Mouse (Mus musculus): ENCODE measurements around the gene Slit3. TPM values are rescaled to one million over a fixed set of nuclear protein-coding genes. Genes with fewer than 3 reads are reported as not detected.

The Slit3 gene
- polyA plus RNA-seq, 1 experiment from 2014 or later: 28.0 TPM

DNA sequence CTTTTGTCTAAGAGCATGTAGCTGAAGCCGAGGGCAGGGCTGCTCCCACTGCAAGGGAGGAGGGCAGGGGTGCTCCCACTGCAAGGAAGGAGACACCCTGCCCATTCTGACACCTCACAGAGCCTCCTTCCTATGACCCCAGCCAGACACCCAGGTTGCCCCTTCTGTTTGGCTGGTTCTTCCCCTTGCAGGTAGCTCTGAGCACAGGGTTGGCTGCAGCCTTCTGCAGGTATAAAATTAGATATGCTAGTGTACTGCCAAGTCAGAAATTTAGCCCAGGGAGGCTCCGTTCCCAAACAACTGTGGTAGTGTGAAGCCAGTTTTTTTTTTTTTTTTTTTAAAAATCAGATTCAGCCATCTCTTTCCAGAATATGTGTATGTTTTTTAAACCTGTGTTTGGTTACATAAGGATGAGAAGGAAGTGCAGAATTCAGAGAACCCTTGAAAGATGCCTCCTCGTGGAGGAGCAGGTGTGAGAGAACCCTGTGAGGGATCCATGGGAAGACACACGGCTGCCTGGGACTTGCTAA lies 39.7 kb downstream of the Slit3 start:
- ATAC-seq (ENCODE audit: insufficient number of reproducible peaks, insufficient read depth, low FRiP score, low TSS enrichment, low read depth): no peak
- Histone ChIP-seq H3K36me3 (no peaks in the 10 kb centered on the region), H3K9me3 (no peaks in the 10 kb centered on the region), H3K9ac (no peak overlapping the region), H3K4me3 (no peak overlapping the region), H3K4me1 (peaks cover 64% of the 10 kb centered on the region), H3K27me3 (no peaks in the 10 kb centered on the region), H3K4me2 (no peak overlapping the region), H3K27ac (no peak overlapping the region)
- 76% methylated on average over 4 of the region's 4 CpGs for WGBS

DNA sequence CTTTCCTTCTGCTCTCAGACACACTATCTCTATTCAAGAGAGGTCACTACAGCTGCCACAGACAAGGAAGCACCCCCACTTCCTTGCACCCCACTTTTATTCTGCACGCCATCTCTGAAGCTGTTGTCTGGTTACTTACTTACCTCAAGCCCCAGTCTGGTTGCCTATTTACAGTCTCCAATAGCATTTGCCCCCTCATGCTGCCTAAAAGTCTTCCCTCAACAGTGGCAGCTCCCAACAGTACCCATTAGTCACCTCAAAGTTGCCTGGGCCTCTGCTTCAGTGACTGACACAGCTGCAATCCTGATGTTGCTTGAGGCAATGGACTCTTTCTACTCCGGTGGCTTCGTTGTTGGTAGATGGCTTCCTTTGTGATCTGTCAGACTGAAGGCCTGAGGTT lies 42.4 kb downstream of the Slit3 start:
- Histone ChIP-seq H3K9ac (no peak overlapping the region), H3K4me2 (no peak overlapping the region), H3K27ac (no peak overlapping the region), H3K36me3 (no peaks in the 10 kb centered on the region), H3K4me3 (no peak overlapping the region), H3K27me3 (no peaks in the 10 kb centered on the region), H3K9me3 (no peaks in the 10 kb centered on the region), H3K4me1 (peaks cover 50% of the 10 kb centered on the region)
- no peak for ATAC-seq (ENCODE audit: insufficient number of reproducible peaks, insufficient read depth, low FRiP score, low TSS enrichment, low read depth)
- WGBS: 67% methylated on average over 3 of the region's 3 CpGs

DNA sequence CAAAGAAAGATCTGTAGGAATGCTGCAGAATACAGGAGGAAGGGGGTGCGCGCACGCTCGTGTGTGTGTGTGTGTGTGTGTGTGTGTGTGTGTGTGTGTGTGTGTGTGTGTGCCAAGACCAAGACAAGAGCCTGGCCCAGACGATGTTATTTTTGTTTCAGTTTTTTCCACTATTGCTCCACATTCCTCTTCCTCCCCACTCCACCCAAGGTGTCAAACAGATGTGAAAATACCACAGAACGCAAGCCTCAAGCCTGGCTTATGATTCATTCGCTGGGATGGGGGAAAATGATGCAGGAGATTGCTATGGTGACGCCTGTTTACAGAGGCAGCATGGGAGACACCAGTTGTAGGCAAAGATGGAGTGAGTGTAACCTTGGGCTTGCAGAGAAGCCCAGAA lies 46.2 kb downstream of the Slit3 start:
- Histone ChIP-seq H3K27ac (no peak overlapping the region), H3K36me3 (peaks cover 10% of the 10 kb centered on the region), H3K27me3 (no peaks in the 10 kb centered on the region), H3K9me3 (no peaks in the 10 kb centered on the region), H3K4me1 (peaks cover 36% of the 10 kb centered on the region), H3K4me3 (no peak overlapping the region), H3K9ac (no peak overlapping the region), H3K4me2 (no peak overlapping the region)
- no peak for ATAC-seq (ENCODE audit: insufficient number of reproducible peaks, insufficient read depth, low FRiP score, low TSS enrichment, low read depth)
- 64% methylated on average over 8 of the region's 8 CpGs for whole genome bisulfite sequencing

DNA sequence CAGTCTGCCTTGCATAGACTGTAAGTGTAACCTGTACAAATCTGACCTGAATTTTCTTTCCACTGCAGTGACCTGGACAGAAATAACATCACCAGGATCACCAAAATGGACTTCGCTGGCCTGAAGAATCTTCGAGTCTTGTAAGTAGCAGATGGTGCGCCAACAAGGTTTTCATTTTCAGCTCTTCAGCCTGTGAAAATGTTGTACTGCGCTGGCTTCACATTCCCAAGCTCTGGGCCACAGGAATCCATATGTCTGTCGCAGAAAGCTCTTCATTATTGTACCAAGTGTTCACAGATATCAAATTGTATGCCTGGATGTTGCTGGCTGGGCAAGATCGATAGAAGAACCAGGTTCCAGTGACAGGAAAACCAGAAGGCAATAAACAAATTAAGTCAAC lies 50.5 kb downstream of the Slit3 start:
- ATAC-seq (ENCODE audit: insufficient number of reproducible peaks, insufficient read depth, low FRiP score, low TSS enrichment, low read depth): no peak
- Histone ChIP-seq H3K4me3 (no peak overlapping the region), H3K27me3 (no peaks in the 10 kb centered on the region), H3K9ac (no peak overlapping the region), H3K4me1 (peaks cover 30% of the 10 kb centered on the region), H3K36me3 (peaks cover 16% of the 10 kb centered on the region), H3K9me3 (no peaks in the 10 kb centered on the region), H3K27ac (no peak overlapping the region), H3K4me2 (no peak overlapping the region)
- 78% methylated on average over 6 of the region's 6 CpGs for WGBS

DNA sequence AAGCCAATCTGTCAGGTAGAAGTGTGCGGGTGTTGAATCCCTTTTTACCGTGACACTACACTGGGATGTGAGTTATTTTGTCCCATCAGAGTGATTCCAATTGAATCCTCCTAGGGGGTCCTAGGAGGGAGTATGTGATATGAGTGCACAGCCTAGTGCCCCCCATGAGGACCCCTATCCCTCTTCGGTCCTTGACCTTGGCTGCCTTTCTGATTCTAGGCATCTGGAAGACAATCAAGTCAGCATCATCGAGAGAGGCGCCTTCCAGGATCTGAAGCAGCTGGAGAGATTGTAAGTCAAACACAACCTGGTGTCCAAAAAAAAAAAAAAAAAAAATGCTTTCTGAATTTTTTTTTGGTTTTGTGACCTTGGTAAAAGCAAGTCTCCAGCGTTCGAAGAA lies 56.5 kb downstream of the Slit3 start:
- H3K9ac ChIP-seq: no peak overlapping the region
- peaks cover 34% of the 10 kb centered on the region for H3K4me1 ChIP-seq
- no peak overlapping the region for H3K4me2 ChIP-seq
- peaks cover 3% of the 10 kb centered on the region for H3K36me3 ChIP-seq
- H3K9me3 ChIP-seq: no peaks in the 10 kb centered on the region
- H3K27ac ChIP-seq: no peak overlapping the region
- ATAC-seq (ENCODE audit: insufficient number of reproducible peaks, insufficient read depth, low FRiP score, low TSS enrichment, low read depth): no peak
- 79% methylated on average over 7 of the region's 7 CpGs for WGBS
- H3K4me3 ChIP-seq: no peak overlapping the region
- no peaks in the 10 kb centered on the region for H3K27me3 ChIP-seq

DNA sequence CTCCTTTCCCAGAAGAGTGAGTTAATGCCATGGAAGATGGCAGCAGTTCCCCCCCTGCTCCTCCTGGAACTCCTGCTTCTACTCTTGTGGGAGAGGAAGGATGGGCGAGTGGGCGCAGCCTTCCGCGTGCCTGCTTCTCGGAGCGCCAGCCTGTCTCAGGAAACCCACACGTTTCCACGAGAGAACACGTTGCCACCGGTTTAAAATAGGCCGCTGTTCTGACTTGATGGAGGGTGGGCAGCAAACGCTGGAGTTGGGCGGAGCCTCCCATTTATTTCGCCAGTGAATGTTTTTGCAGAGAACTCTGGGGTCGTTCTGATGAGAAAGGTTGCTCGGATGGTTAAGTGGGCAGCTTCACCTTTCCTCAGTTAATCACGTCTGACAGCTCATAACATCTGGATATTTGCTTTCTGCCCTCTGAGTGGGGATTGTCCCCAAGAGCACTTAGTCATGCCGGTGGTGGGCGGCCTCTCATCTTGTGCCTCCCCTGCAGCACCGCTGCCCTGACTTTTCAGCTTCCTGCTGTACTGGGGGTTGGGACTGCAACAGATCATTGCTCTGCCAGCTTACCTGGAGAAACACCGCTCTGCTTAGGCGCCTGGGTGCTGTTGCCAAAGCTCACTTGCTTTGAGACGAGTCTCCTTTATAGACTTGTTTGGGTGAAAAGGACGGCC lies 57.3 kb downstream of the Slit3 start:
- Histone ChIP-seq H3K9me3 (no peaks in the 10 kb centered on the region), H3K36me3 (no peaks in the 10 kb centered on the region), H3K9ac (no peak overlapping the region), H3K27me3 (no peaks in the 10 kb centered on the region), H3K4me3 (no peak overlapping the region), H3K27ac (no peak overlapping the region), H3K4me1 (peaks cover 28% of the 10 kb centered on the region), H3K4me2 (peak overlapping the region; percentile 37)
- no peak for ATAC-seq (ENCODE audit: insufficient number of reproducible peaks, insufficient read depth, low FRiP score, low TSS enrichment, low read depth)
- 33% methylated on average over 24 of the region's 24 CpGs for WGBS

DNA sequence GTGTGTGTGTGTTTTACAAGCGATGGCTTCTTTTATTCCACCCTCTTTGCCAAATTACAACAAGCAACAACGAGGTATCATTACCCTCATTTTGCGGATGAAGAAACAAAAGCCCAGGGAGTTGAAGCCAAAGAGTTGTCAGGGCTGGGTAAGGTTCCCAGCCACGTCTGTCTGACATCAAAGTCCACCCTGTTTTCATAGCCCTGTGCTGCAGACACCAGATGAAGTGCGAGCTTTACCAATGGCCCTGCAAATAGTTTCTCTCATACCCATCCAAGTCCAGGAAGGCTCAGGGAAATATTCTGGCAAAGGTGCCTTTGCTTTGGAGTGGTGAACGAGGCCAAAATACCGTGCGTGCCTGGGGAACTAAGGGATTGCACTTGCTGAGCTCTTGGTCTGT lies 58.3 kb downstream of the Slit3 start:
- no peak overlapping the region for H3K27ac ChIP-seq
- H3K4me1 ChIP-seq: peaks cover 24% of the 10 kb centered on the region
- no peaks in the 10 kb centered on the region for H3K9me3 ChIP-seq
- no peaks in the 10 kb centered on the region for H3K27me3 ChIP-seq
- ATAC-seq (ENCODE audit: insufficient number of reproducible peaks, insufficient read depth, low FRiP score, low TSS enrichment, low read depth): no peak
- H3K9ac ChIP-seq: no peak overlapping the region
- H3K4me3 ChIP-seq: no peak overlapping the region
- no peaks in the 10 kb centered on the region for H3K36me3 ChIP-seq
- 59% methylated on average over 8 of the region's 8 CpGs for WGBS
- no peak overlapping the region for H3K4me2 ChIP-seq

DNA sequence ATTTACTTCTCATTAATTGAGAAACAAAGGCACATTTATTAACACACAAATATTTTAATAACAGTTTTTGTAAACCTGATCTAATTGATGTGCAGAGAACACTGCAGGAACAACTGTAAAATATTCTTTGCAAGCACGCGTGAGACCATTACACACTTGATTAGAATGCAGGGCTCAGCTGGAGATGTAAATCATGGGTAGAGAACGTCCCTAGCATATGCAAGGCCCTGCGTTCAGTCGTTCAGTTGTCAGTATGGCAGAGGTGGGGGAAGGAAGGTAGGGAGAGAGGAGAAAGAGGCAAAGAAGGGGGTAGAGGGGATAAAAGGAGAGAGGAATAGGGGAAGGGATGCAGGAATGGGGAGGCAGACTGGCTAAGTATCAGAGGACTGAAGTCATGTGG lies 61.9 kb downstream of the Slit3 start:
- H3K4me3 ChIP-seq: no peak overlapping the region

DNA sequence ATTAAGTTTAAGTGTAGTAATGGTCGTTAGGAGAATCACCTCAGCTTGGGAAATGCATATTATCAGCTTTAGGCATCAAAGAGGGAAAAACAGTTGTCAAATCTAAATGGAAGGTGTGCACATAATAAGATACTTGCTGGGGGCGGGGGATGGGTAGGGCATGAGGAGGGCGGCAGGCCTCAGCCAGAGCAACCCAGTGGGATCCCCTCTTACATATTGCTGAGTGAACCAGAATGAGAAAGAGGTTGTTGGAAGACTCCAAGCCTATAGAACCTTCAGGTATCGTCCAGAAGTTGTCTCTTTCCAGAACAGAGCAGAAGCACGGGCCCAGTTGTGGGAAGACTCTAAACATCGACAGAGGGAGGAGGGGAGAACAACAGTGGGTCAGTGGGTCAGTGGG lies 73.8 kb downstream of the Slit3 start:
- WGBS: 83% methylated on average over 6 of the region's 6 CpGs
- no peak for ATAC-seq (ENCODE audit: insufficient number of reproducible peaks, insufficient read depth, low FRiP score, low TSS enrichment, low read depth)

More for the DNA sequence above, 61.9 kb downstream of the Slit3 start:
- H3K36me3 ChIP-seq: peaks cover 10% of the 10 kb centered on the region
- ATAC-seq (ENCODE audit: insufficient number of reproducible peaks, insufficient read depth, low FRiP score, low TSS enrichment, low read depth): no peak
- H3K4me1 ChIP-seq: peaks cover 11% of the 10 kb centered on the region
- no peaks in the 10 kb centered on the region for H3K9me3 ChIP-seq
- no peak overlapping the region for H3K4me2 ChIP-seq
- no peak overlapping the region for H3K9ac ChIP-seq
- no peak overlapping the region for H3K27ac ChIP-seq
- WGBS: 65% methylated on average over 5 of the region's 5 CpGs
- H3K27me3 ChIP-seq: no peaks in the 10 kb centered on the region

DNA sequence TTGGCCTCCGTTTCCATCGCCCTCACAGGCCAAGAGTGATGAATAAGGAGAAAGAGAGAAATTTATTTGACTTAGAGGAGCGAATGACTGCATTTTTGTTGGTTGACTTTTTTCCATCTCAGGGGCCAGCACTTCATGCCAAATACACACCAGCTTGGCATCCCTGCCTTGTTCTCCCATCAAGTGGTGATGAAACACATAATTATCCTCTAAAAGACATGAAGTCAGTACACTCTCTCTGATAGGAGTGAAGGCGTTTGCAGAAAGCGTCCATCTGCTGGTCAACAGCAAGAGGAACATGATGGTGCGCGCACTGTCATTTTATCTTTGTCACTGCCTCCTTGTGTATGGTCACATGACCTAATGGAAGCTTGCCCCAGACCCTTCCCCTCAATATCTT lies 75.8 kb downstream of the Slit3 start:
- no peaks in the 10 kb centered on the region for H3K36me3 ChIP-seq
- ATAC-seq (ENCODE audit: insufficient number of reproducible peaks, insufficient read depth, low FRiP score, low TSS enrichment, low read depth): no peak

More for the DNA sequence above, 73.8 kb downstream of the Slit3 start:
- H3K27me3 ChIP-seq: no peaks in the 10 kb centered on the region
- H3K4me2 ChIP-seq: no peak overlapping the region
- H3K36me3 ChIP-seq: no peaks in the 10 kb centered on the region
- no peak overlapping the region for H3K4me3 ChIP-seq
- no peak overlapping the region for H3K9ac ChIP-seq
- H3K27ac ChIP-seq: no peak overlapping the region
- H3K9me3 ChIP-seq: no peaks in the 10 kb centered on the region
- peaks cover 24% of the 10 kb centered on the region for H3K4me1 ChIP-seq

DNA sequence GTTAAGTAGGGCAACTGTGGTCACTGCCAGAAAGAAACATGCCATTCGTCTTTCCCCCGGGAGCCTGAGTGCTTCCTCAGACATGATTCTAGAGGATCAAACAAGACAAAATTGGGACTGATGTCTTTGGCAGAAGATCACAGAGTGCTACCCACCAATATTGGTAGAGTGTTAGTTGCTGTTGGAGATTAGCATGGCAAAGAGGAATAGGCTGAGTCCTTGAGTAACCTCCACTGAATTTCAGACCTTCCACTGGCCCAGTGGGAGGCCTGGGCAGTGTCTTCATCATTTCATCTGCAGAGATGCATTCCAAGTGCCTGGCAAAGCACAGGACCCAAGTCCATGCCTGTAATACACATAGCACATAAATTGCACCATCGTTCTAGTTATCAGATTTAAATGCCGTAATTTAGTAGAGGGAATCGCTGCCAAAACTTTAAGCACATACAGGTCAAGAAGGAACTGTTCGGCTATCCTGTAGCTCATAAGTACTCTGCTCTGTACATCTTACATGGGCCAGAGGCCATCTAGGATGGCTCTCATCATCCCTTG lies 77.6 kb downstream of the Slit3 start:
- WGBS: 75% methylated on average over 6 of the region's 6 CpGs
- no peaks in the 10 kb centered on the region; the same call in 1 of the 2 replicates for H3K27me3 ChIP-seq
- no peak for ATAC-seq (ENCODE audit: insufficient number of reproducible peaks, insufficient read depth, low FRiP score, low TSS enrichment, low read depth)

More for the DNA sequence above, 75.8 kb downstream of the Slit3 start:
- Histone ChIP-seq H3K4me2 (no peak overlapping the region), H3K27me3 (no peaks in the 10 kb centered on the region; the same call in 1 of the 2 replicates), H3K4me3 (no peak overlapping the region), H3K9ac (no peak overlapping the region), H3K9me3 (no peaks in the 10 kb centered on the region), H3K27ac (no peak overlapping the region), H3K4me1 (peaks cover 26% of the 10 kb centered on the region)
- 88% methylated on average over 7 of the region's 7 CpGs for WGBS

DNA sequence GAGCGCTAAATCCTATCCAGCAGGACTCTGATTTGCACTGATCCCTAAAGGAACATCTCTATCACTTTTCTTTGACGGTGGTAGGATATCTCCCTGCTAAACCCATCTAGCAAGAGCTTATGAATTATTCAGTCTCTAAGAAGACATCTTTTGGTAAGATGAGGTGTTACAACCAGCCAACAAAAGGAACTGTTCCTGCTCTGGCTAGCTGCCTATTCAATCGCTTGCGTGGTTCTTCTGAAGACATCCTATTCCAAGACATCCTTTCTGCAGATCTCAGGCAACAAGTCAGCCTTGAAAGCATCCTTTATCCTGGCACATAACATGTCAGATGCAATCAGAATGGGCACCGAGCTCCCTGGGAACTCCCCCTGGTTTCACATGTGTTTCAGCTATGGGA lies 81.3 kb downstream of the Slit3 start:
- Histone ChIP-seq H3K9me3 (no peaks in the 10 kb centered on the region), H3K4me3 (no peak overlapping the region), H3K27me3 (no peaks in the 10 kb centered on the region; the same call in 1 of the 2 replicates), H3K4me2 (no peak overlapping the region), H3K4me1 (peaks cover 37% of the 10 kb centered on the region), H3K36me3 (no peaks in the 10 kb centered on the region), H3K9ac (no peak overlapping the region), H3K27ac (no peak overlapping the region)
- no peak for ATAC-seq (ENCODE audit: insufficient number of reproducible peaks, insufficient read depth, low FRiP score, low TSS enrichment, low read depth)
- 64% methylated on average over 5 of the region's 5 CpGs for WGBS

More for the DNA sequence above, 77.6 kb downstream of the Slit3 start:
- H3K9me3 ChIP-seq: no peaks in the 10 kb centered on the region
- peaks cover 36% of the 10 kb centered on the region for H3K4me1 ChIP-seq
- H3K36me3 ChIP-seq: no peaks in the 10 kb centered on the region
- H3K9ac ChIP-seq: no peak overlapping the region
- no peak overlapping the region for H3K27ac ChIP-seq
- H3K4me2 ChIP-seq: no peak overlapping the region
- no peak overlapping the region for H3K4me3 ChIP-seq

Measured in embryonic facial prominence, embryonic 13.5 days (tissue).